Mouse (Mus musculus) lung, embryonic 15.5 days (tissue): Measurements from ENCODE around the gene Cryab. TPM values are rescaled to one million over a fixed set of nuclear protein-coding genes. Genes with fewer than 3 reads are reported as not detected.
A peak's percentile ranks its signal among the peaks of the same experiment; 100 is the strongest.

ENCODE experiments used
- ATAC-seq: fragments of 200-750 bp; cut with Nextera tagmentation; 2 replicates; pipeline ENCODE4 v1.8.0; 2017; ENCODE audit warnings: moderate number of reproducible peaks, borderline replicate concordance; ENCODE audit not compliant: low FRiP score, low TSS enrichment; ENCODE audit errors: extremely low read depth
- H3K27ac ChIP-seq: fragments of 300-500 bp; sonication (generic); 2 replicates; pipeline ENCODE4 v1.5.1; 2015; ENCODE audit warnings: moderate library complexity, mild to moderate bottlenecking, inconsistent platforms
- H3K27me3 ChIP-seq: fragments of 300-500 bp; sonication (generic); 2 replicates; pipeline ENCODE4 v1.6.1; 2015; ENCODE audit warnings: inconsistent platforms
- H3K36me3 ChIP-seq: fragments of 300-500 bp; sonication (generic); 2 replicates; pipeline ENCODE4 v1.6.1; 2015; ENCODE audit warnings: inconsistent platforms
- H3K4me1 ChIP-seq: fragments of 300-500 bp; sonication (generic); 2 replicates; pipeline ENCODE4 v1.6.1; 2015; ENCODE audit warnings: inconsistent platforms
- H3K4me2 ChIP-seq: fragments of 300-500 bp; sonication (generic); 2 replicates; pipeline ENCODE4 v1.6.1; 2015; ENCODE audit warnings: inconsistent platforms, mild to moderate bottlenecking, moderate library complexity
- H3K4me3 ChIP-seq: fragments of 300-500 bp; sonication (generic); 2 replicates; pipeline ENCODE4 v1.5.1; 2015; ENCODE audit warnings: mild to moderate bottlenecking, inconsistent platforms
- H3K9ac ChIP-seq: fragments of 300-500 bp; sonication (generic); 2 replicates; pipeline ENCODE4 v1.6.1; 2015; ENCODE audit warnings: inconsistent platforms
- H3K9me3 ChIP-seq: fragments of 300-500 bp; sonication (generic); 2 replicates; pipeline ENCODE4 v1.6.1; 2016; ENCODE audit warnings: inconsistent platforms
- WGBS: fragments of 180-500 bp; shearing (Covaris S2); methylation state at CpG from one replicate; pipeline ENCODE4 v1.1.7; 2015; 5-methylcytosine and 5-hydroxymethylcytosine counted together
- polyA plus RNA-seq: library from polyadenylated mRNA; unstranded; fragments of >200 nt; fragmentation: Nextera tagmentation; extraction: Ambion mirVana; gene quantifications from 2 replicates; pipeline ENCODE4 v1.2.1, GENCODE M21; 2015

Cryab gene
- 111 and 131 TPM in 2 replicates for polyA plus RNA-seq

GRCm38 (mm10) chr9:50751323-50751722 is at the start of gene Cryab:
Cryab (plus strand) TSS chr9:50751325.
- peak within 1 kb of the TSS; percentile 46 for H3K4me2 ChIP-seq
- H3K4me1 ChIP-seq: peaks cover 37% of the 10 kb centered on the region
- H3K4me3 ChIP-seq: peak within 1 kb of the TSS; percentile 18
- 0 out of 2 replicates have a peak, but pooled peaks have one; percentile 24 for ATAC-seq
- no peaks in the 10 kb centered on the region for H3K9me3 ChIP-seq
- WGBS: 54% methylated on average over 22 of the region's 22 CpGs
- H3K9ac ChIP-seq: 0 out of 2 replicates have a peak within 1 kb of the TSS, but pooled peaks have one; percentile 20
- H3K27me3 ChIP-seq: no peaks in the 10 kb centered on the region
- peak within 1 kb of the TSS; percentile 91 for H3K27ac ChIP-seq
- no peaks in the 10 kb centered on the region for H3K36me3 ChIP-seq

GRCm38 (mm10) chr9:50704907-50705306 is 46.2 kb upstream of the Cryab start:
- peaks cover 5% of the 10 kb centered on the region for H3K4me1 ChIP-seq
- no peak overlapping the region for H3K4me2 ChIP-seq
- H3K36me3 ChIP-seq: no peaks in the 10 kb centered on the region
- no peak for ATAC-seq
- no peaks in the 10 kb centered on the region for H3K9me3 ChIP-seq
- no peak overlapping the region for H3K9ac ChIP-seq
- WGBS: 52% methylated on average over 6 of the region's 6 CpGs
- peaks cover 8% of the 10 kb centered on the region; the same call in 1 of the 2 replicates for H3K27me3 ChIP-seq
- H3K27ac ChIP-seq: no peak overlapping the region
- no peak overlapping the region for H3K4me3 ChIP-seq

GRCm38 (mm10) chr9:50709108-50709507 is 42.0 kb upstream of the Cryab start:
- Histone ChIP-seq H3K36me3 (no peaks in the 10 kb centered on the region), H3K4me2 (no peak overlapping the region), H3K4me1 (no peaks in the 10 kb centered on the region), H3K27ac (no peak overlapping the region), H3K4me3 (no peak overlapping the region), H3K9ac (no peak overlapping the region), H3K27me3 (no peaks in the 10 kb centered on the region), H3K9me3 (no peaks in the 10 kb centered on the region)
- WGBS: 22% methylated on average over 2 of the region's 2 CpGs
- no peak for ATAC-seq

- ATAC-seq: no peak
- H3K4me1 ChIP-seq: no peaks in the 10 kb centered on the region
Measured at GRCm38 (mm10) chr9:50711337-50711736, 39.8 kb upstream of the Cryab start.

GRCm38 (mm10) chr9:50714188-50714587 is 36.9 kb upstream of the Cryab start:
- 36% methylated on average over 4 of the region's 4 CpGs for WGBS
- Histone ChIP-seq H3K27me3 (no peaks in the 10 kb centered on the region), H3K27ac (no peak overlapping the region), H3K36me3 (no peaks in the 10 kb centered on the region), H3K4me2 (no peak overlapping the region), H3K4me3 (no peak overlapping the region), H3K9ac (no peak overlapping the region), H3K9me3 (no peaks in the 10 kb centered on the region), H3K4me1 (no peaks in the 10 kb centered on the region)
- ATAC-seq: no peak; the same call in 1 of the 2 replicates

More at GRCm38 (mm10) chr9:50711337-50711736, 39.8 kb upstream of the Cryab start:
- Histone ChIP-seq H3K9ac (no peak overlapping the region), H3K27me3 (no peaks in the 10 kb centered on the region), H3K4me2 (no peak overlapping the region), H3K36me3 (no peaks in the 10 kb centered on the region), H3K4me3 (no peak overlapping the region), H3K27ac (no peak overlapping the region), H3K9me3 (no peaks in the 10 kb centered on the region)
- WGBS: 84% methylated on average over 4 of the region's 4 CpGs

GRCm38 (mm10) chr9:50718878-50719277 is 32.2 kb upstream of the Cryab start:
- ATAC-seq: no peak
- H3K27ac ChIP-seq: no peak overlapping the region
- no peak overlapping the region for H3K4me2 ChIP-seq
- H3K4me1 ChIP-seq: peaks cover 28% of the 10 kb centered on the region
- no peaks in the 10 kb centered on the region for H3K9me3 ChIP-seq
- no peaks in the 10 kb centered on the region for H3K36me3 ChIP-seq
- no peak overlapping the region for H3K9ac ChIP-seq
- H3K27me3 ChIP-seq: no peaks in the 10 kb centered on the region
- no peak overlapping the region for H3K4me3 ChIP-seq
- WGBS: 61% methylated on average over 4 of the region's 4 CpGs

- peaks cover 42% of the 10 kb centered on the region for H3K4me1 ChIP-seq
- 24% methylated on average over 12 of the region's 12 CpGs for WGBS
- no peaks in the 10 kb centered on the region for H3K27me3 ChIP-seq
- no peak overlapping the region for H3K27ac ChIP-seq
- no peak overlapping the region for H3K4me3 ChIP-seq
- no peaks in the 10 kb centered on the region for H3K36me3 ChIP-seq
- no peak for ATAC-seq
- H3K9ac ChIP-seq: no peak overlapping the region
- no peak overlapping the region for H3K4me2 ChIP-seq
- no peaks in the 10 kb centered on the region for H3K9me3 ChIP-seq
Measured at GRCm38 (mm10) chr9:50721061-50721460, 30.1 kb upstream of the Cryab start.

GRCm38 (mm10) chr9:50722451-50722911 is 28.6 kb upstream of the Cryab start:
- no peak for ATAC-seq

GRCm38 (mm10) chr9:50723406-50723805 is 27.7 kb upstream of the Cryab start:
- ATAC-seq: peak; percentile 66; the same call in 1 of the 2 replicates
- no peaks in the 10 kb centered on the region for H3K27me3 ChIP-seq
- no peak overlapping the region for H3K4me3 ChIP-seq
- H3K27ac ChIP-seq: peak overlapping the region; percentile 72
- no peaks in the 10 kb centered on the region for H3K9me3 ChIP-seq
- H3K9ac ChIP-seq: no peak overlapping the region
- H3K36me3 ChIP-seq: no peaks in the 10 kb centered on the region
- peak overlapping the region; percentile 36 for H3K4me2 ChIP-seq
- peaks cover 57% of the 10 kb centered on the region for H3K4me1 ChIP-seq
- WGBS: 24% methylated on average over 7 of the region's 7 CpGs

More at GRCm38 (mm10) chr9:50722451-50722911, 28.6 kb upstream of the Cryab start:
- Histone ChIP-seq H3K9me3 (no peaks in the 10 kb centered on the region), H3K4me2 (no peak overlapping the region), H3K27me3 (no peaks in the 10 kb centered on the region), H3K36me3 (no peaks in the 10 kb centered on the region), H3K9ac (no peak overlapping the region), H3K27ac (no peak overlapping the region), H3K4me3 (no peak overlapping the region), H3K4me1 (peaks cover 52% of the 10 kb centered on the region)
- 32% methylated on average over 8 of the region's 8 CpGs for WGBS

- Histone ChIP-seq H3K4me2 (no peak overlapping the region), H3K9ac (no peak overlapping the region), H3K9me3 (no peaks in the 10 kb centered on the region), H3K4me1 (peaks cover 58% of the 10 kb centered on the region), H3K4me3 (no peak overlapping the region), H3K27me3 (no peaks in the 10 kb centered on the region), H3K27ac (no peak overlapping the region), H3K36me3 (no peaks in the 10 kb centered on the region)
- no peak for ATAC-seq
- WGBS: 75% methylated on average over 2 of the region's 2 CpGs
Measured at GRCm38 (mm10) chr9:50724147-50724546, 27.0 kb upstream of the Cryab start.

GRCm38 (mm10) chr9:50724661-50725330 is 26.3 kb upstream of the Cryab start:
- no peaks in the 10 kb centered on the region for H3K36me3 ChIP-seq
- no peak for ATAC-seq
- H3K27me3 ChIP-seq: no peaks in the 10 kb centered on the region
- H3K9me3 ChIP-seq: no peaks in the 10 kb centered on the region
- H3K4me3 ChIP-seq: no peak overlapping the region
- 40% methylated on average over 3 of the region's 3 CpGs for WGBS
- no peak overlapping the region for H3K9ac ChIP-seq
- no peak overlapping the region for H3K4me2 ChIP-seq
- H3K4me1 ChIP-seq: peaks cover 58% of the 10 kb centered on the region
- H3K27ac ChIP-seq: no peak overlapping the region

- Histone ChIP-seq H3K9me3 (no peaks in the 10 kb centered on the region), H3K4me2 (no peak overlapping the region; the same call in 1 of the 2 replicates), H3K27me3 (no peaks in the 10 kb centered on the region), H3K4me1 (peaks cover 56% of the 10 kb centered on the region), H3K4me3 (no peak overlapping the region), H3K9ac (no peak overlapping the region), H3K36me3 (no peaks in the 10 kb centered on the region), H3K27ac (no peak overlapping the region)
- no peak for ATAC-seq
- WGBS: 49% methylated on average over 8 of the region's 8 CpGs
Measured at GRCm38 (mm10) chr9:50725921-50726590, 25.1 kb upstream of the Cryab start.
